Mouse (Mus musculus) adrenal gland, adult 8-10 months (tissue): ENCODE measurements around the gene St6galnac5. TPM values are rescaled to one million over a fixed set of nuclear protein-coding genes. Genes with fewer than 3 reads are reported as not detected.

ENCODE experiments used
- DNase-seq: peaks from one replicate; pipeline ENCODE4 v3.0.0; 2022
- total RNA-seq, 4 experiments: library from RNA; stranded (reverse); gene quantifications; 2 replicates each; pipeline ENCODE4 v1.2.4; 2022

Gene St6galnac5
- 1 to 10 TPM in 1 of 4 experiments, under 1 TPM in 3; 0.49 to 1.2 (median 0.82) TPM for total RNA-seq

GRCm38 (mm10) chr3:152981988-152982387 lies at the start of gene St6galnac5:
Gene St6galnac5, minus strand, starts transcription at chr3:152982246.
- DNase-seq, result no peak

DNA sequence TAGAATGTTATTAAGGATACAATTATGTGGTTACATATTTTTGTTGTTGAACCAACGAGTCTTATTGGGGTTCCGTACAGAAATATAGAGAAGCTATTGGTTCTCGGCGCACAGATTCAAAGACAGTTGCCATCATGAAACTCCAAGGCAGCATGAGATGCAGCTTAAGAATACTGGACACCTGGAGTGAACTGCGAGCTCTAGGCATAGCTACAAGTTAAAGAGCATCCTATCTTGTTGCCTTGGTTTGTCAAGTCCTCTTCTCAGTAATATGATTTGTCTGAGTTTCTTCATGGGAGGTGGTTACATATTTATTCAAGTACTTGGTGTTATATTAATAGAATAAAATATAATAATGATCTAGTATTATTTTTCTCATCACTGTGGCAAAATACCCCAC lies 48.7 kb upstream of the St6galnac5 start:
- DNase-seq, result no peak

GRCm38 (mm10) chr3:153024016-153024415 lies 42.0 kb upstream of the St6galnac5 start:
- DNase-seq, result no peak

DNA sequence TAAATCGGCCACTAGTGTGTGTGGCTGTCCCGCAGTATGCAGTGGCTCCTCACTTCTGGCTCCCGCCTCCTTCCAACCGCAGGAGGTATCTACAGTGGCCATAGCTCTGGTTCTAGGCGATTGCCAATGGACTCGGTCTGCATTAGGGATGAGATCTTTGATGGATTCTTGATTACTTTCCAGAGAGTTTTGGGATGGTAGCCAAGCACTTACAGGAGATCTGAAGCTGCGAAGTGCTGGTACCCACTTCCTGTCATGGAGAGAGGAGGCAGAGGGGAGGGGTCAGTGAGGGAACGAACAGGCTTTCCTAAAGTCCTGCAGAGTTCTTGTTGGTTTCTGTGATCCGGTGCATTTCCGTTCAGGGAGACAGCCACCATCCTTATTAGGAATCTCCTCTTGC lies 36.0 kb upstream of the St6galnac5 start:
- no peak for DNase-seq

GRCm38 (mm10) chr3:153016355-153016754 lies 34.3 kb upstream of the St6galnac5 start:
- DNase-seq, result no peak

DNA sequence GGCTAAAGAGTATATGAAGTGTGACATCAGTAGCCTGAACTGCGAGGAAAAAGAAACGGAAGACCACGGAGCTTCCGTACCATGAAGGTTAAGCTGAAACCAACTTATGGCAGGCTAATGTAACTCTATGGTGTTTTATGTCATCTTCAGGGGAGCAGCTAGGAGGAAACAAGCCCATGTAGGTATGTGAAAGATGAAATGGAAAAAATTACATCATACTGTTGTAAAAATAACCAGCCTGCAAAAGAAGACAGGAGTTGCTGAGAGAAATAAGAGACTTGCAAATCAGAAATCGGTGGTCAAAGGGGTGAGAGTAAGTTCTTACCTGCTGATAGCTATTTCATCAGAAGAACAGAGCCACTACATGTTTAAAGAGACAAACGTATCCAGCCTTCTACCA lies 24.8 kb upstream of the St6galnac5 start:
- no peak for DNase-seq

DNA sequence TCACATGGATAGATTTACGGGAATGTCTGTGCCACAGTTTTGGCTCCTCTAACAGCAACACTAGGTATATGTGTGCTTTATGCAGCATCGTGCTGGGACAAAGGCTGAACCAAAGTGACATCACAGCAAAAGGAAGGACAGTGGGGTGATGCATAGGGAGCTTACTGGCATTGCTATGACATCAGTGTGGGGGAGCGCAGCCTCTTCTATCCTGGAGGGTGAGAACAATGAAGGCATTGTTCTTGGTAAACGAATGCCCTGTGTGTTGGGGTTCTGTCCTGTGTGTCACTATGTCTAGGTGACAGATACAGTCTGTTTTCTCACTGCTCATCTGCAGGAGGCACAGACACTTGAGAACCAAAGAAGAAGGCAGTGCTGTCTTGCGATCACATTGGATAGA lies 16.9 kb upstream of the St6galnac5 start:
- DNase-seq, result no peak

GRCm38 (mm10) chr3:152998106-152998505 lies 16.1 kb upstream of the St6galnac5 start:
- no peak for DNase-seq

DNA sequence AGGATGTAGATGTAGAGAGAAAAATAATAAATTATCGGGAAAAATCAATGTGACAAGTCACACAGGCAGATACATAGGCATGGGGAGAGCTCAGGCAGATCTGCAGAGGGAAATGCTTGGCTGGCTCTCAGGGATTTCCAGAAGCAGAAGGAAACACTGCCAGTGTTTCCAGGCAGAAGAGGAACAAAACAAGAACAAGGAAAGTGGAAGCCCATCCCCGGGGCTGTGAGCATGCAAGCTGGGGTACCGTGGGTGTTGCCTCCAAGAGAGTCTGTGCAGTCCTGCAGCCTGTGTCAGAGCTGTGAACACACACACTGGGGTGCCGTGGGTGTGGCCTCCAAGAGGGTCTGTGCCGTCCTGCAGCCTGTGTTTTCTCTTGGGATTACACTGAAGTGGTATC lies 11.6 kb upstream of the St6galnac5 start:
- DNase-seq, result no peak

- DNase-seq, result no peak
These were observed 8.7 kb upstream of the St6galnac5 start for GRCm38 (mm10) chr3:152990787-152991186.

- no peak for DNase-seq
These were observed 770 bp downstream of the St6galnac5 start for GRCm38 (mm10) chr3:152980978-152981974.

DNA sequence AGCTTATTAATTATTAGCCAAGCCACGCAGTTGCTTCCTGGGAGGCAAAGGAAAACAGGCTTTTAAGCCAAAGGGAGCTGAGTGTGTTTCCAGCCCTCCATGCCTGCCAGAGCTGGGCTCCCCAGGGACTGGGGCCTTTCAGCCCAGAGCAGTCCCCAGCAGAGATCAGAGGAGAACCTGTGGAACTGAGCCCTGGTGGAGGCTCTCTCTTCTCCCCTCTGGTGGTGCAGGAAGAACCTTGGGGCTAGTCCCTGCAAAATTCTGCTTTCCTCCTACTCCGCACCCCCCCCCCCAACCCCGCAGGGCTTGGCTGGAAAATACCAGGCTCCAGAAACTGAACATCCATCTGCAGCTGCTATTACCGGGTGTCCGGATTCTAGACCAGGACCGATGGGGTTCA lies 1.6 kb downstream of the St6galnac5 start:
- no peak for DNase-seq

DNA sequence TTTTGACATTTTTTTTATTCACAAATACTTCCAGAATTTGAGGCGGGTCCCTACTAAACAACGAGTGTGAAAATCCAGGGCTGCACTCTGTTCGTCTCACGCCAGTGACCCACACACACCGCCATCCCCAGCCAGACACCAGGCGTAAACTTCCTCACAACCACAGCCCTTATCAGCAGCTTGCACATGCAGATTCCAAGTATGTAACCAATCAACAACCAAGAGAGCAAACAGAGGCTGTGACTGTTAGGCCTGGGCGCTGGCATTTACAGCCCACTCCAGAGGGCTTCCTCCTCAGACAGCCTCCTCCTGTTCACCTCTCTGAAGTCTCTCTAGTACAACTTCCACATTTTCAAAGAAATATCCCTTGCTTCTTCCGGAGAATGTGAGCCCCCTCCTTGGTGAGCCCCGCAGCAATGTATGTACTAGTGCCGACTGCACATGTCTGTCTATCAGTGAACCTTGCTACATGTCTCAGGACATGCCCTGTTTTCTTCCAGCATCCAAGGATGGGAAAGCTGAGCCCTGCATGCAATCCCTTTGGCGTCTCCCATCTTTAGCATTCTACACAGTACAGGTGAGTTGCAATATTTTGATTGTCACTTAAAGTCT lies 2.5 kb downstream of the St6galnac5 start:
- no peak for DNase-seq

DNA sequence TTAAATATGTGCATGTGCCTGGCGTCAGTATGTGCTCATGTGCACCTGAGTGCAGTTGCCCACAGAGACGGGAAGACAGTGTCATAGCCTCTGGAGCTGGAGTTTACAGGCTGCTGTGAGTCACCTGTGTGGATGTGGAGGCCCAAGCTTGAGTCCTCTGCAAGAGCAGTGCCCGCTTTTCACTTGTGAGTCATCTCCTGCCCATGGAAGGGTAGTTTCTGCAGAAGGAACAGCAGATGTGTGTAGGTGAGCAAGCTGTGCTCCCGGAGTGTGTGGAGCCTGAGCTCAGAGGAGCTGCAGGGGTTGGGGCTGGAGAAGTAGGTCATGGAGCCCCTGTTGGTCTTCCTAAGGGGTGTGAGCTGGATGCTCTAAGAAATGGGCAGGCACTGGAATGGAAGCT lies 10.7 kb downstream of the St6galnac5 start:
- DNase-seq, result no peak

DNA sequence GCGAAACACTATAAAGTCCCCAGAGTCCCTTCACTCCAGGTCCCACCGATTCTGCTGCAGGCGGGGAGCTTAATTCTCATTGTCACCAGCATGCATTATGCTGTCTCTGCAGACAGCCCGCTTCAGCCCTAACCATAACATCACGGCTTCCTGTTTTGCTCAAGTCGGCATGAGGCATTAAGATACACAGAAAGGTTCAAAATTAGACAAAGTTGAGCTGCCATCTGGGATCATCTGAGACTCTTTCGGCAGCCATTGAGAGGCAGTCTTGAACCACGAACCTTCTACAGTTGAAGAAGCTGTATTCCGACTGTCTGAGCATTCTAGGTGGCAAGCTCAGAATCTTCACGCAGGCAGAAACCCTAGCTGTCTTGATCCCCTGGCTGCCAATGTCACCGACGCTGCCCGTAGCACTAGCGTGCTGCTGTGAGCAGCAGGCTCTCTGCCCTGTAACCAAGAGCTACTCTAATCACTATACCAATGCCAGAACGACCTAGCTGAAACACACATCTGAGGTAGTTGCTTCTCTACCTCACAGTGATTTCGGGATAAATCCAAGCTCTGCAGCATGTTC lies 12.2 kb downstream of the St6galnac5 start:
- DNase-seq, result no peak

DNA sequence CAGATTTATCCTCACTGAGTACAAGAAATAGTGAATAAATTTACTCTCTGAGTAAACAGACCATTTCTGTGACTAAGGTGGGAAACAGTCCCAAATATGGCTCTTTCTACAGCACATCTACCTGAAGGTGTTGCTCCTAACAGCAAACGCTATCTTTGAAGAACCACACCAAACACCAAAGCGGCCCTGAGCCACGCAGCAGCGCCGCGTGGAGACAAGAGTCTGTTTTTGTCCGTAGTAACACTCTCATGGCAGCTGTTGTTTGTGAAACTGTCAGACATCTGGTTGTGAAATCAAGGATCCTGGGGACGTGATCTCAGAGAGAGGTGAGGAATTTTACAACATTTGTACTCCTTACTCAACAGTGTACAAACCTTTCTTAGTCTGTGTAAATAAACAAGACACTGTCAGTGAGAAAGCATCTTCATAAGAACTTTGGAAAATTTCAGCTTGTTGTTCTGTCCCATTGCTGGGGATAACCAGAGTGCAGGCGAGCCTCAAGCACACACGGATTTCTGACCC lies 20.1 kb downstream of the St6galnac5 start:
- DNase-seq, result no peak

GRCm38 (mm10) chr3:152958358-152959150 lies 23.5 kb downstream of the St6galnac5 start:
- DNase-seq, result peak; percentile 26

GRCm38 (mm10) chr3:152956771-152957170 lies 25.3 kb downstream of the St6galnac5 start:
- DNase-seq, result no peak

DNA sequence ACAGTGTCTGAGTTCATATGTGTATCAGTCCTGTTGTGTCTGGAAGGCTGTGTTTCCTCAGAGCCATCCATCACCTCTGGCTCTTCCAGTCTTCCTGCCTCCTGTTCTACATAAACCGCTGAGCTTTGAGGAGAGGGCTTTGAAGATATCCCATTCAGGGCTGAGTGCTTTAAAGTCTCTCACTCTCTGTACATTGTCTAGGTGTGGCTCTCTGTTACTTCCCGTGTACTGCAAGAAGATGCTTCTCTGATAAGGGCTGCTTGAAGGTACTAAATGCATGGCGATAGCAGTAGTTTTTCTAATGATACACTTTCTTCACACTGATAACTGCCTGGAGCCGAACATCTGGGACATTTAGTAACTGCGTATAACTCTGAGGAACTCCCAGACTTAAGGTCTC lies 26.0 kb downstream of the St6galnac5 start:
- DNase-seq, result no peak

DNA sequence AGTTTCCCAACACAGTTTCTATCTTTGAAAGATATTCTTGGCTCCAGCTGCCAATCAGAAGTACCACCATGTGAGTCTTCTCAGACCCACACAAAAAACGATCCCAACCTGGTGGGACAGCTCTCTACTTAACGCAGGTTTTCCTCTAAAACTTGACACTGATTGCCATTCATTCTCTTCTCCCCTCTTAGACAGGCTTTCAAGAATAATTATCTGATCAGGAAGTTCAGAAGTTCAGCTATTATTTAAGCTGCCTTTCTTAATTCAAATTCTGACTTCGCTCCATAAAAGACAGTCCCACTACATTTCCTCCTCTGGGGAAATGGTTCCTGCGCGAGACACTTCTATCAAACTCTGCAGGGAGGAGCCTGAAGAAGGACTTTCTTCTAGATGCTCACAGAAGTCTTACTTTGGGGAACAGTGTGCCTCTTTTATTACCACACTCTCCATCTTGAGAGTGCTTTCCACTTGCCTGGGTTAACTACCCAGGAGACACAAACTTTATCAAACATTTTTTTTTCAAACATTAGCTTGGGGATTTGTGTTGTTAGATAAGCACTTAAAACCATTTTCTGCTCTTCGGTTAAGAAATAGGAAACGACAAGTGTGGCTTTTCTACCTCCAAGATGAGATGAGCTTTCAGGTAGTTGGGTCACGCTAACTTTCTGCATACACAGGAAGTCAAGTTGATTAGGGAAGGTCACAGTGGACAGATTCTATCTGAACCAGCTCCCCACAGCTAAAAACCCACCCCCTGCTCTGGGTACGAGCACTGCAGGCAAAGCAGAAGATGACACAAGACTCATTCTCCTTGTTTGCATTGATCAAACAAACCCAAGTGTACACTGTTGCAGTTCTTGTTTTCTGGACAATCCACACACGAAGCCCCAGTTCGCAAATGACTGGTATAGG lies 30.2 kb downstream of the St6galnac5 start:
- DNase-seq, result no peak

GRCm38 (mm10) chr3:152950914-152951313 lies 31.1 kb downstream of the St6galnac5 start:
- no peak for DNase-seq
